Mouse (Mus musculus): ENCODE data around the gene Rora.

The Rora gene

GRCm38 (mm10) chr9:69345550-69345949 lies 692.0 kb downstream of the Rora start:
- no peak for DNase-seq (ENCODE audit: low spot score in 2 of 2)

GRCm38 (mm10) chr9:69347796-69348195 lies 694.2 kb downstream of the Rora start:
- DNase-seq (ENCODE audit: low spot score in 2 of 2) = no peak

GRCm38 (mm10) chr9:69349537-69349936 lies 696.0 kb downstream of the Rora start:
- DNase-seq (ENCODE audit: low spot score in 2 of 2) = no peak

- no peak for DNase-seq (ENCODE audit: low spot score in 2 of 2)
Observed at GRCm38 (mm10) chr9:69354228-69354627, 700.6 kb downstream of the Rora start.

GRCm38 (mm10) chr9:69357834-69358233 lies 704.2 kb downstream of the Rora start:
- DNase-seq (ENCODE audit: low spot score in 2 of 2) = peak; percentile 73 to 75

- no peak for DNase-seq (ENCODE audit: low spot score in 2 of 2)
Observed at GRCm38 (mm10) chr9:69358797-69359196, 705.2 kb downstream of the Rora start.

- DNase-seq (ENCODE audit: low spot score in 2 of 2) = no peak
Observed at GRCm38 (mm10) chr9:69361951-69362445, 708.4 kb downstream of the Rora start.

GRCm38 (mm10) chr9:69362766-69363165 lies 709.2 kb downstream of the Rora start:
- DNase-seq (ENCODE audit: low spot score in 2 of 2) = no peak

GRCm38 (mm10) chr9:69364117-69364516 lies 710.5 kb downstream of the Rora start:
- DNase-seq (ENCODE audit: low spot score in 2 of 2) = no peak

- no peak for DNase-seq (ENCODE audit: low spot score in 2 of 2)
Observed at GRCm38 (mm10) chr9:69367055-69367454, 713.5 kb downstream of the Rora start.

- peak; percentile 77 to 83 for DNase-seq (ENCODE audit: low spot score in 2 of 2)
Observed at GRCm38 (mm10) chr9:69368071-69368470, 714.5 kb downstream of the Rora start.

- DNase-seq (ENCODE audit: low spot score in 2 of 2) = no peak
Observed at GRCm38 (mm10) chr9:69371046-69371724, 717.6 kb downstream of the Rora start.

GRCm38 (mm10) chr9:69372871-69373270 lies 719.3 kb downstream of the Rora start:
- peak in 1 of 2 experiments; percentile 28 for DNase-seq (ENCODE audit: low spot score in 2 of 2)

GRCm38 (mm10) chr9:69376982-69377653 lies 723.5 kb downstream of the Rora start:
- DNase-seq (ENCODE audit: low spot score in 2 of 2) = no peak

GRCm38 (mm10) chr9:69377654-69378045 lies 724.1 kb downstream of the Rora start:
- DNase-seq (ENCODE audit: low spot score in 2 of 2) = no peak

- DNase-seq (ENCODE audit: low spot score in 2 of 2) = no peak
Observed at GRCm38 (mm10) chr9:69380546-69380945, 727.0 kb downstream of the Rora start.

- DNase-seq (ENCODE audit: low spot score in 2 of 2) = no peak
Observed at GRCm38 (mm10) chr9:69381741-69382140, 728.2 kb downstream of the Rora start.

- DNase-seq (ENCODE audit: low spot score in 2 of 2) = no peak
Observed at GRCm38 (mm10) chr9:69384475-69384874, 730.9 kb downstream of the Rora start.

GRCm38 (mm10) chr9:69384905-69385304 lies 731.3 kb downstream of the Rora start:
- DNase-seq (ENCODE audit: low spot score in 2 of 2) = no peak

GRCm38 (mm10) chr9:69387296-69387695 lies 733.7 kb downstream of the Rora start:
- no peak for DNase-seq (ENCODE audit: low spot score in 2 of 2)

GRCm38 (mm10) chr9:69390631-69391030 lies 737.0 kb downstream of the Rora start:
- no peak for DNase-seq (ENCODE audit: low spot score in 2 of 2)

- DNase-seq (ENCODE audit: low spot score in 2 of 2) = no peak
Observed at GRCm38 (mm10) chr9:69394234-69394633, 740.6 kb downstream of the Rora start.

GRCm38 (mm10) chr9:69397432-69397759 lies 743.8 kb downstream of the Rora start:
- DNase-seq (ENCODE audit: low spot score in 2 of 2) = no peak
